8 mouse cellular contexts compared by ENCODE assay signal in the genomic region with DNA sequence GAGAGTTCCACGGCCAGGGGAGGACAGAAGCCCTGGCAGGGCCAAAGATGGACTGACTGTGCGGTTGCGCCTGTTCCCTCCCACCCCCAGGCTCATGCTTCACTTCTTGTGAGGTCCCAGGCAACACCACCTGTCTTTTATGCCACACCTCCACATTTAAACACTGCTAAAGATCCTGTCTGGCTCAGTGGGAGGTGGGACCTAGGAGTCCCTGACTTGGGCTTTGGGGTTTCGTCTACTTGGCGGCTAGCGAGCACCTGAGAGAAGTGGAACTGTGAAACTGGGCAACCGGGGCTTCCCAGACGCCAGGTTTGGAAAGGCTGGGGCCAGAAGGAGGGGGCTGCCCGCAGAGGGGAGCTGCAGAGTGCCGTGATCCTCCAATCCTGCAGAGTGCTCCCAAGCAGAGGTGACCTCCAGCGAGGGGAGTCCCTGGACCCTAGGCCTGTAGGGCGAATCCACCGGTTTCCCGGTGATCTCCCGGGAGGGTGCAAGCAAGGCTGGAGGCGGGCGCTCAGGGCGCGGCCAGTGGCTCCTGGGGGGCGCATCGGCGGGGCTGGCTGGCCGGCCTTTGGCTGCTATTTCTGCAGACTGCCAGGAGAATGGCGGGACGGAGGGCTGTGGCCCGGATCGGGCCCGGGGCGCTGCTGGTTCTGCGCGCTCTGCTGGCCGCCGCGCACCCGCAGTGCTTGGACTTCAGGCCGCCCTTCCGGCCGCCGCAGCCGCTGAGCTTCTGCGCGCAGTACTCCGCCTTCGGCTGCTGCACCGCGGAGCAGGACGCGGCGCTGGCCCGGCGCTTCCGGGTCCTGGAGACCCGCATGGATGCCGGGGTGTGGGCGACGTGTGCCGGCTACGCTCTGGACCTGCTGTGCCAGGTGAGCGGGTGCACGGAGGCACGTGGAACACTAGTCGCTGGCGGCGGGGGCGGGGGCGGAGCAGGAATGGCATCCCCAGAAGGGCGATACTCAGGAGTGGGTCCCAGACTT. TPM values are rescaled to one million over a fixed set of nuclear protein-coding genes. Genes with fewer than 3 reads are reported as not detected.
DNase-seq lines count a peak whose midpoint lies in the region; ATAC-seq lines count a peak whose summit lies in the region.

A gene (plus strand): TSS at position 459 of the 983 bp plus-strand sequence.

- peak within 1 kb of the TSS; percentile 98 for H3K4me2 ChIP-seq in limb, embryonic 12.5 days
- H3K4me2 ChIP-seq in neural tube, embryonic 12.5 days (replicated peaks), result peak within 1 kb of the TSS; percentile 99

- H3K9me3 ChIP-seq in limb, embryonic 12.5 days, result no peaks in the 10 kb centered on the region
- H3K9me3 ChIP-seq in neural tube, embryonic 12.5 days, result no peaks in the 10 kb centered on the region

- peak within 1 kb of the TSS; percentile 52 for H3K4me3 ChIP-seq in limb, embryonic 12.5 days (replicated peaks)
- H3K4me3 ChIP-seq in neural tube, embryonic 12.5 days, result peak within 1 kb of the TSS; percentile 55

- H3K27me3 ChIP-seq in limb, embryonic 12.5 days, result peaks cover 61% of the 10 kb centered on the region
- peaks cover 5% of the 10 kb centered on the region; the same call in 1 of the 2 replicates for H3K27me3 ChIP-seq in neural tube, embryonic 12.5 days (replicated peaks)

- H3K27ac ChIP-seq in limb, embryonic 12.5 days, result no peak within 1 kb of the TSS
- no peak within 1 kb of the TSS for H3K27ac ChIP-seq in neural tube, embryonic 12.5 days

- WGBS in limb, embryonic 12.5 days, result 3% methylated on average over 67 of the region's 67 CpGs
- WGBS in neural tube, embryonic 12.5 days, result 3% methylated on average over 67 of the region's 67 CpGs

- no peak for ATAC-seq in CD4-positive, CD25-positive, alpha-beta regulatory T cell, adult 4 months
- peak; percentile 40 for ATAC-seq in limb, embryonic 12.5 days (ENCODE audit: insufficient number of reproducible peaks, insufficient read depth, low FRiP score, low TSS enrichment, low read depth)
- ATAC-seq in neural tube, embryonic 12.5 days (ENCODE audit: low FRiP score, low read depth), result peak; percentile 65

- intact Hi-C loops in heart, postnatal 36 days (cut with DNase I), result no loop called here

- H3K36me3 ChIP-seq in limb, embryonic 12.5 days, result no peaks in the 10 kb centered on the region
- H3K36me3 ChIP-seq in neural tube, embryonic 12.5 days, result no peaks in the 10 kb centered on the region

- H3K9ac ChIP-seq in limb, embryonic 12.5 days (replicated peaks), result peak within 1 kb of the TSS; percentile 64
- H3K9ac ChIP-seq in neural tube, embryonic 12.5 days, result peak within 1 kb of the TSS; percentile 79

- DNase-seq in CD4-positive, CD25-positive, alpha-beta regulatory T cell, adult 2 months (ENCODE audit: low read depth, low spot score), result peak; percentile 13
- DNase-seq in urinary bladder, postnatal 25 days (ENCODE audit: low spot score), result peak; percentile 43
- DNase-seq in urinary bladder, postnatal 10 days (ENCODE audit: low spot score), result no peak
- DNase-seq in heart, postnatal 36 days, result peak; percentile 65 to 71
- no peak for DNase-seq in urinary bladder, adult 18-20 months (ENCODE audit: low spot score in 2 of 2)

- 0 out of 2 replicates have a peak, but pooled peaks cover 7% of the 10 kb centered on the region for H3K4me1 ChIP-seq in limb, embryonic 12.5 days (replicated peaks)
- H3K4me1 ChIP-seq in neural tube, embryonic 12.5 days, result peaks cover 17% of the 10 kb centered on the region

RNA-seq across cellular contexts. Expression of the gene that starts here (rescaled TPM):
- polyA plus RNA-seq in CD4-positive, CD25-positive, alpha-beta regulatory T cell, adult 4 months (2017; shearing (Covaris generic)), result not detected
- total RNA-seq in heart, postnatal 36 days (2021), result 1 to 10 TPM in 1 of 2 experiments, under 1 TPM in 1; 0.94 to 1.6 TPM
- 0.50 and 0.53 TPM in 2 replicates for polyA plus RNA-seq in limb, embryonic 12.5 days (2016; fragmentation: Nextera tagmentation; extraction: Ambion mirVana)
- polyA plus RNA-seq in neural tube, embryonic 12.5 days (2016; fragmentation: Nextera tagmentation; extraction: Ambion mirVana), result 2.1 and 2.3 TPM in 2 replicates

Comparison
In these comparisons a context has a peak if more than half of its experiments do, and no peak if none do; other contexts are left out.
1. DNase-seq: peak in CD4-positive, CD25-positive, alpha-beta regulatory T cell, adult 2 months (single experiment), urinary bladder, postnatal 25 days (single experiment) and heart, postnatal 36 days (2 of 2); none in urinary bladder, postnatal 10 days (single experiment) and urinary bladder, adult 18-20 months (0 of 2).
2. Peak in ATAC-seq, H3K4me3 ChIP-seq, H3K9ac ChIP-seq and H3K4me2 ChIP-seq in limb, embryonic 12.5 days; RNA of the gene not detected or under 1 TPM.